Mouse (Mus musculus): ENCODE data around the gene Brd7.

DNA sequence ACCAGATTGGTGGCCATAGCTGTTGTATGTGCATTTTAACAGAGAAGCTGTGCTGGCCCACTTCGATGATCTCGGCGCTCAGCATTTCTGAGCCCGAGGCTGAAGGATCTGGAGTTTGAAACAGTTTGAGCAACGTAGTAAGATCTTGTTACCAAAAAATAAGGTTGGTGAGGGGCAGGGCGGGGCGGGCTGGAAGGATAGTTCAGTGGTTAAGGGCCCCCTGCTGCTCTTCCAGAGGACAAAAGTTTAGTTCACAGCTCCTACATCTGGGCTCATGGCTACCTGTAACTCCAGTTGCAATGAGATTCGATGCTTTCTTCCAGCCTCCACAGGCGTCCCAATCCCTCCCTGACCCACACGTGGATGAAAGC is 63.3 kb downstream of the Brd7 start:
- TF ChIP-seq CTCF (conservative IDR thresholded peaks at IDR 0.05; ENCODE audit: low read length), result no peak
- TF ChIP-seq POU5F1 (IDR thresholded peaks at IDR 0.05; ENCODE audit: borderline replicate concordance, low read length), result no peak
